Mouse (Mus musculus): ENCODE results near the gene Gm10644.

Gene Gm10644

GRCm38 (mm10) chr8:83895894-83896293 lies 59.1 kb downstream of the Gm10644 start:
- DNase-seq: peak; percentile 22

GRCm38 (mm10) chr8:83893915-83894314 lies 61.1 kb downstream of the Gm10644 start:
- DNase-seq: peak; percentile 72

- DNase-seq: no peak
Observed at GRCm38 (mm10) chr8:83892061-83892460, 62.9 kb downstream of the Gm10644 start.

- DNase-seq: no peak
Observed at GRCm38 (mm10) chr8:83888409-83888808, 66.6 kb downstream of the Gm10644 start.

Measured in kidney, adult 11 months (tissue).